Mouse (Mus musculus) ES-Bruce4 (cell line): ENCODE measurements around the gene Ubb. TPM values are rescaled to one million over a fixed set of nuclear protein-coding genes. Genes with fewer than 3 reads are reported as not detected.

Experiments used
- H3K27ac ChIP-seq: 2 replicates; pipeline ENCODE4 v1.5.1; 2012; ENCODE audit warnings: low read length, inconsistent platforms; ENCODE audit not compliant: insufficient read depth
- H3K27me3 ChIP-seq: 2 replicates; pipeline ENCODE4 v1.6.1; 2012; ENCODE audit warnings: mild to moderate bottlenecking, low read length, inconsistent platforms; ENCODE audit not compliant: control insufficient read depth, poor library complexity, insufficient read depth, severe bottlenecking
- H3K36me3 ChIP-seq: 2 replicates; pipeline ENCODE4 v1.6.1; 2012; ENCODE audit warnings: inconsistent platforms, mild to moderate bottlenecking, low read length, moderate library complexity; ENCODE audit not compliant: control insufficient read depth, poor library complexity, insufficient read depth, severe bottlenecking
- H3K4me1 ChIP-seq: one replicate; pipeline ENCODE4 v1.8.1; 2011; ENCODE audit warnings: low read length; ENCODE audit not compliant: control insufficient read depth, insufficient read depth
- H3K4me3 ChIP-seq: 2 replicates; pipeline ENCODE4 v1.5.1; 2011; ENCODE audit warnings: low read depth, mild to moderate bottlenecking, low read length
- H3K9ac ChIP-seq: 2 replicates; pipeline ENCODE4 v1.6.1; 2012; ENCODE audit warnings: low read depth, mild to moderate bottlenecking, inconsistent platforms; ENCODE audit not compliant: poor library complexity, severe bottlenecking
- H3K9me3 ChIP-seq: replicated peaks from 2 replicates; pipeline ENCODE4 v1.6.1; 2012; ENCODE audit warnings: mild to moderate bottlenecking, low read length, inconsistent platforms; ENCODE audit not compliant: control insufficient read depth, poor library complexity, insufficient read depth, severe bottlenecking
- CTCF ChIP-seq: IDR thresholded peaks from one replicate; pipeline ENCODE4 v1.8.1; 2011; ENCODE audit warnings: low read depth, low read length
- EP300 ChIP-seq: IDR thresholded peaks from 2 replicates; pipeline ENCODE4 v1.6.1; 2011; ENCODE audit warnings: low read depth, low read length; ENCODE audit not compliant: insufficient read depth
- POLR2A ChIP-seq: IDR thresholded peaks from one replicate; pipeline ENCODE4 v1.8.1; 2011; ENCODE audit warnings: low read length; ENCODE audit not compliant: insufficient read depth
- polyA plus RNA-seq: library from polyadenylated mRNA; stranded (reverse); fragments of >200 nt; gene quantifications from 2 replicates; pipeline ENCODE4 v1.2.4, GENCODE M21; 2011; ENCODE audit warnings: low read depth; ENCODE audit not compliant: missing spikeins, insufficient read depth, insufficient read length

Ubb gene
- polyA plus RNA-seq, 1 experiment = 640 TPM

GRCm38 (mm10) chr11:62541581-62541980 is 9.4 kb upstream of the Ubb start:
- Histone ChIP-seq H3K9me3 (no peaks in the 10 kb centered on the region), H3K36me3 (no peaks in the 10 kb centered on the region), H3K27ac (no peak overlapping the region), H3K27me3 (no peaks in the 10 kb centered on the region), H3K9ac (no peak overlapping the region), H3K4me1 (peaks cover 1% of the 10 kb centered on the region), H3K4me3 (no peak overlapping the region)
- TF ChIP-seq EP300 (no peak), CTCF (no peak), POLR2A (no peak)

GRCm38 (mm10) chr11:62543991-62544390 is 7.0 kb upstream of the Ubb start:
- H3K27ac ChIP-seq = no peak overlapping the region
- H3K36me3 ChIP-seq = no peaks in the 10 kb centered on the region
- H3K27me3 ChIP-seq = no peaks in the 10 kb centered on the region
- H3K4me1 ChIP-seq = peaks cover 1% of the 10 kb centered on the region
- no peak overlapping the region for H3K4me3 ChIP-seq
- no peaks in the 10 kb centered on the region for H3K9me3 ChIP-seq
- no peak for TF ChIP-seq POLR2A
- no peak overlapping the region for H3K9ac ChIP-seq

- peak overlapping the region; percentile 97 for H3K9ac ChIP-seq
Measured at GRCm38 (mm10) chr11:62549782-62550181, 1.2 kb upstream of the Ubb start.

DNA sequence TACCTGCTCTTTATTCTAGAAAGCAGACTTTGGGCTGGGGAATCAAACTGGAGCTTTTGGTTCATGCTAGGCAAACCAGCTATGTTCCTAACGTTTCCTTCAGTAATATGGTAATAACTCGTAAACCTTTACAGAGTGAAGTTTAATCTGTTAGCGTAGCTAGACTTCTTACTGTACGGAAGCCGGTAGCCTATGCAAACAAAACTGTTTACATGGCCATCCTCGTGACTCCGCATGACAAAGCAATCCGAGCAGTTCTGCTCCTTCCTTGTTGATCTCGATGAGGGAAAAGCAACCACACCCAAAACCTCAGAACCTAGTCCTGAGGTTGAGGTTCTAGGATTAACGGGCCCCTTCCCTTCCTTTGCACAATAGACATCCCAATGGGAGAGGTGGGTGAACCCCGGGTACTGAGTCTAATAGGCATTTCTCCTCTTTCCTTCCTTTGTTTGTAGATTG is 715 bp upstream of the Ubb start:
- peak overlapping the region; percentile 94 for H3K27ac ChIP-seq
- TF ChIP-seq EP300 = no peak
- no peaks in the 10 kb centered on the region for H3K4me1 ChIP-seq
- no peaks in the 10 kb centered on the region for H3K9me3 ChIP-seq
- H3K9ac ChIP-seq = peak overlapping the region; percentile 97
- peak overlapping the region; percentile 97 for H3K4me3 ChIP-seq
- no peaks in the 10 kb centered on the region for H3K27me3 ChIP-seq
- H3K36me3 ChIP-seq = peaks cover 18% of the 10 kb centered on the region

More at GRCm38 (mm10) chr11:62549782-62550181, 1.2 kb upstream of the Ubb start:
- Histone ChIP-seq H3K36me3 (peaks cover 18% of the 10 kb centered on the region), H3K4me1 (no peaks in the 10 kb centered on the region), H3K9me3 (no peaks in the 10 kb centered on the region), H3K27me3 (no peaks in the 10 kb centered on the region), H3K27ac (peak overlapping the region; percentile 94), H3K4me3 (no peak overlapping the region)
- TF ChIP-seq POLR2A (no peak), CTCF (no peak), EP300 (no peak)

GRCm38 (mm10) chr11:62551226-62552119 is 502 bp downstream of the Ubb start:
- Histone ChIP-seq H3K4me1 (no peaks in the 10 kb centered on the region), H3K9me3 (no peaks in the 10 kb centered on the region), H3K9ac (peak overlapping the region; percentile 97), H3K4me3 (peak overlapping the region; percentile 78), H3K36me3 (peaks cover 18% of the 10 kb centered on the region), H3K27ac (peak overlapping the region; percentile 58), H3K27me3 (no peaks in the 10 kb centered on the region)
- TF ChIP-seq CTCF = no peak
- TF ChIP-seq EP300 = peak; percentile 69; the same call in 1 of the 2 replicates
- peak; percentile 99 for TF ChIP-seq POLR2A

DNA sequence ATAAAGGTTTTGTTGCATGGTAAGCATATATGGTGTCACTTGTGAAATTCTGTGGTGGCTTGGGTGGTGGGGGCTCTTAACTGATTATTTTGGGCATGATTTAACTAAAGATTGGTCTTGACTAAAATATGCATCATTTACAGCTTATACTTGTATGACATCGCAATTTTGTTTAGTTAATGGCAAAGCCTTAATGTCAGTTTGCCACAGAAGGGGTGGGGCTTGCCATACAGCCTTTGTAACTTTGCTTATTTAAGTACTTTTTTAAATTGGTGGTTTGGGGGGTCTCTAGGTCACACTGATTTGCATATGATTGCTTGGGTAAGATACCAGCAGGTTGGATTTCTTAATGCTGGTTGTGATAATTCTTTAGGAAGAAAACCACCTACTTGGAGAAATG is 2.2 kb downstream of the Ubb start:
- Histone ChIP-seq H3K36me3 (peaks cover 18% of the 10 kb centered on the region), H3K27me3 (no peaks in the 10 kb centered on the region), H3K4me1 (no peaks in the 10 kb centered on the region), H3K4me3 (peak overlapping the region; percentile 26), H3K27ac (no peak overlapping the region), H3K9ac (peak overlapping the region; percentile 54; the same call in 1 of the 2 replicates), H3K9me3 (no peaks in the 10 kb centered on the region)
- TF ChIP-seq POLR2A (no peak), CTCF (no peak), EP300 (no peak)
